In the genomic region with DNA sequence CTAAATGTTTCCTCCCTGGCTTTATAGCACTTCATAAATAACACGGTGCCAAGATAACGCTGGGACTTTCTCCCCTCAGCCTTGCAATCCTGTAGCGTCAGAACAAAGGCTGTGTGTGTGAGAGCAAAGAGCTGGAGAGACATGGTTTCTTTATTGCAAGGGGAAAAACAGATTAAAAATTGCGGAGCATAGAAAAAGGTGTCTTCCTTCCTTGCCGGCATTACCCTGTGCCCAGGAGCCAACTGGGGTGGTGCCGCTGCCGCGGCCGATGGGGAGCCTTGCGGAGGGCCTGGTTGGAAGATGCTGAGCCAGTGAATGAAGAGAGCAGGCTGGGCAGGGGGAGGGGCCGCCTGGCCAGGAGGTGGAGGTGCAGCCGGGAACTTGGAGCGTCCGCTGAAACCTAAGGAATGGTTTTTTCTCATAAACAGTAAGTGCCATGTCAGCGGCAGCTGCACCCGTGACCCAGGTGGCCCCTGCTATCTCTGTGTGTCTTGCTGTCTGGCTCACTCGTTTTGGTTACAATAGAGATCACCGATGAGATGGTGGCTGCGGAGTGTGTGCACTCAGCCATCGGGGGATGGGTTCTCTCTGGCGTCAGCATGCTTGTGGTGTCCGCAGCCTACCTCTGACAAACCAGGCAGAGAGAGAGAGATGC, we compare ENCODE assay signal across 7 mouse cellular contexts.
DNase-seq lines count a peak whose midpoint lies in the region; ATAC-seq and TF ChIP-seq lines count a peak whose summit lies in the region.

No protein-coding gene starts in this region.

- no peaks in the 10 kb centered on the region for H3K27me3 ChIP-seq in lung, postnatal 0 days (replicated peaks; ENCODE audit: insufficient read depth, low read length)
- no peaks in the 10 kb centered on the region for H3K27me3 ChIP-seq in hindbrain, embryonic 10.5 days (ENCODE audit: insufficient read depth, poor library complexity, severe bottlenecking)
- H3K27me3 ChIP-seq in neural tube, embryonic 13.5 days, result no peaks in the 10 kb centered on the region

- H3K27ac ChIP-seq in lung, postnatal 0 days (ENCODE audit: low read length), result no peak overlapping the region
- H3K27ac ChIP-seq in hindbrain, embryonic 10.5 days, result peak overlapping the region; percentile 75
- peak overlapping the region; percentile 93 for H3K27ac ChIP-seq in neural tube, embryonic 13.5 days (replicated peaks)

- intact Hi-C loops in left cerebral cortex, postnatal 14 days (cut with DNase I), result no loop called here

- no peaks in the 10 kb centered on the region; the same call in 1 of the 2 replicates for H3K4me1 ChIP-seq in lung, postnatal 0 days (ENCODE audit: insufficient read depth, low read depth, low read length)
- H3K4me1 ChIP-seq in hindbrain, embryonic 10.5 days (replicated peaks), result peaks cover 25% of the 10 kb centered on the region
- H3K4me1 ChIP-seq in neural tube, embryonic 13.5 days (replicated peaks), result peaks cover 31% of the 10 kb centered on the region

- TF ChIP-seq EP300 in lung, postnatal 0 days (IDR thresholded peaks at IDR 0.05), result no peak

- H3K4me3 ChIP-seq in lung, postnatal 0 days (ENCODE audit: low read depth, low read length), result no peak overlapping the region
- peak overlapping the region; percentile 41 for H3K4me3 ChIP-seq in hindbrain, embryonic 10.5 days
- peak overlapping the region; percentile 43 for H3K4me3 ChIP-seq in neural tube, embryonic 13.5 days

- peak; percentile 26; the same call in 1 of the 2 replicates for ATAC-seq in lung, postnatal 0 days
- ATAC-seq in neural tube, embryonic 13.5 days (ENCODE audit: low read depth), result peak; percentile 96

- 19% methylated on average over 22 of the region's 22 CpGs for WGBS in lung, postnatal 0 days
- 6% methylated on average over 22 of the region's 22 CpGs for WGBS in hindbrain, embryonic 10.5 days
- WGBS in neural tube, embryonic 13.5 days, result 3% methylated on average over 22 of the region's 22 CpGs

- peak overlapping the region; percentile 35 for H3K4me2 ChIP-seq in lung, postnatal 0 days (replicated peaks; ENCODE audit: low read depth, low read length)
- peak overlapping the region; percentile 60 for H3K4me2 ChIP-seq in neural tube, embryonic 13.5 days

- H3K36me3 ChIP-seq in lung, postnatal 0 days (ENCODE audit: insufficient read depth, low read length), result 0 out of 2 replicates have a peak, but pooled peaks cover 9% of the 10 kb centered on the region
- H3K36me3 ChIP-seq in hindbrain, embryonic 10.5 days, result peaks cover 68% of the 10 kb centered on the region
- peaks cover 12% of the 10 kb centered on the region; the same call in 1 of the 2 replicates for H3K36me3 ChIP-seq in neural tube, embryonic 13.5 days

- no peaks in the 10 kb centered on the region for H3K9me3 ChIP-seq in lung, postnatal 0 days (ENCODE audit: low read length)
- no peaks in the 10 kb centered on the region for H3K9me3 ChIP-seq in hindbrain, embryonic 10.5 days
- H3K9me3 ChIP-seq in neural tube, embryonic 13.5 days, result no peaks in the 10 kb centered on the region

- no peak for TF ChIP-seq CTCF in lung, postnatal 0 days (IDR thresholded peaks at IDR 0.05)

- H3K9ac ChIP-seq in lung, postnatal 0 days (replicated peaks; ENCODE audit: low read depth), result no peak overlapping the region
- peak overlapping the region; percentile 77 for H3K9ac ChIP-seq in neural tube, embryonic 13.5 days

- peak; percentile 64 for DNase-seq in lung, postnatal 0 days (ENCODE audit: low spot score)
- no peak for DNase-seq in lung, postnatal 4 days
- DNase-seq in cerebellum, postnatal 4 days (ENCODE audit: low spot score in 2 of 2), result peak; percentile 44 to 72
- peak; percentile 59 for DNase-seq in hindbrain, embryonic 10.5 days (ENCODE audit: low spot score)
- peak; percentile 79 to 87 for DNase-seq in left cerebral cortex, postnatal 14 days (ENCODE audit: low spot score in 2 of 2)
- no peak for DNase-seq in spleen, postnatal 36 days (ENCODE audit: low spot score in 2 of 2)

Comparison
In these comparisons a context has a peak if more than half of its experiments do, and no peak if none do; other contexts are left out.
1. DNase-seq: peak in lung, postnatal 0 days (single experiment), cerebellum, postnatal 4 days (2 of 2), hindbrain, embryonic 10.5 days (single experiment) and left cerebral cortex, postnatal 14 days (2 of 2); none in lung, postnatal 4 days (0 of 2) and spleen, postnatal 36 days (0 of 2).